Mouse (Mus musculus) CH12F3 (cell line): ENCODE measurements around the gene Ctsd.

Source experiments
- in situ Hi-C: fragments of 300-500 bp; cut with MboI; formaldehyde crosslinking; loops from 2 replicates; pipeline ENCODE4 v1.14.3; 2020; ENCODE audit warnings: low sequenced_read_pairs

Ctsd gene

DNA sequence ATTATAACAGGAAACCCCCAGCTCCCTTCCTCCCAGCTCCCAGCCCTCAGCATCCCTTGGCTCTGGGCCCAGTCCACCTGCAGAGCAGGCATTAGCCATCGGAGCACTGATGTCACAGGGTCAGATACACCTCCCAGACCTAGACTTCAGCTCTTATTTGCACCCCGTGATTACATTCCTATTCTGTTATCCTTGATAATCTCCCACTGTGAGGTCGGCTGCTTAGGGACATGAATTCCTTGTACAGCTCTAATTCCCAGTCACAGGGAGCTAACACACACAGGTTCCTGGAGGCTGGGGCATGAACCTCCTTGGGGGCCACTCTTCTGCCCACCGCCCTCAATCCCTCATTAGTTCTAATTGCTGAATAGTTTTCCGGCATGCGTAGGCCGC is 12.9 kb upstream of the Ctsd start:
- in situ Hi-C loops: no loop called here

- in situ Hi-C loops: no loop called here
These were observed 12.4 kb upstream of the Ctsd start for GRCm38 (mm10) chr7:142400112-142400749.

- in situ Hi-C loops: no loop called here
These were observed 11.4 kb upstream of the Ctsd start for GRCm38 (mm10) chr7:142399250-142399649.

GRCm38 (mm10) chr7:142398052-142398451 is 10.2 kb upstream of the Ctsd start:
- in situ Hi-C loops: no loop called here

GRCm38 (mm10) chr7:142396611-142397010 is 8.8 kb upstream of the Ctsd start:
- in situ Hi-C loops: no loop called here

GRCm38 (mm10) chr7:142395472-142395871 is 7.6 kb upstream of the Ctsd start:
- in situ Hi-C loops: no loop called here

GRCm38 (mm10) chr7:142394261-142395190 is 6.7 kb upstream of the Ctsd start:
- in situ Hi-C loops: no loop called here

DNA sequence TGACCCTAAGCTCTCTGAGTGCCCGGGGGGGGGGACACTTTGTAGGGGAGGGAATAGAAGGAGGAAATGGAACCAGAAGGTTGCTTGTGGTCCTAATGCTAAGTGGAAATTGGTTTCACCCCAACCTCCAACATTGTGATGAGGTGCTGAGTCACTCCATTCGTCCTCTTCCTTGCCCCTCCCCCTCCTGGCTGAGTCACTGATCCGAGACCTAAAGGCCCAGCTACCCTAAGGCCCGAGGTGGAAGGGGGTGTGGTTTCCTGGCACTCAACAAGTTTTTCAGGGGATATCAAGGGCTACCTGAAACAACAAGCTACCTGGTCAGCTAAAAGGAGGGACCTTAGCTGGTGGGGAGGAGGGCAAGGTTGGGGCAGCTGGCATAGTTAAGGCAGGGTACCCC is 5.4 kb upstream of the Ctsd start:
- in situ Hi-C loops: no loop called here

DNA sequence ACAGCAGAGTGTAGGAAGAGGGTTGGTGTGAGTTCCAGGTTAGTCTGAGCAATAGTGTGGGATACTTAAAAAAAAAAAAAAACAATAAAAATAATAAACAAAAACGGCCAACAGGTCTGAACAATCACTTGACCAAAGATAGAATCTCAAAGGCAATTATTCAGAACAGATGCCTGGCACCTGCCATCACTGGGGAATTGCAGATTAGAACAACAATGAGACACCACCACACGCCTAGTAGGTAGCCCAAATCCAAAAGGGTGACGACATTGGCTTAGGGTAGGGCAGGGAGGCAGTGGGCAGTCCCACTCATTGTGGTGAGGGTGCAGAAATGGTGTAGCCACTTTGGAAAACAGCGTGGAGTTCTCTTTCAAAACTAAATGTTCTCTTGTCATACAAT is 3.8 kb upstream of the Ctsd start:
- in situ Hi-C loops: no loop called here

- in situ Hi-C loops: no loop called here
These were observed 3.3 kb upstream of the Ctsd start for GRCm38 (mm10) chr7:142391108-142391507.

DNA sequence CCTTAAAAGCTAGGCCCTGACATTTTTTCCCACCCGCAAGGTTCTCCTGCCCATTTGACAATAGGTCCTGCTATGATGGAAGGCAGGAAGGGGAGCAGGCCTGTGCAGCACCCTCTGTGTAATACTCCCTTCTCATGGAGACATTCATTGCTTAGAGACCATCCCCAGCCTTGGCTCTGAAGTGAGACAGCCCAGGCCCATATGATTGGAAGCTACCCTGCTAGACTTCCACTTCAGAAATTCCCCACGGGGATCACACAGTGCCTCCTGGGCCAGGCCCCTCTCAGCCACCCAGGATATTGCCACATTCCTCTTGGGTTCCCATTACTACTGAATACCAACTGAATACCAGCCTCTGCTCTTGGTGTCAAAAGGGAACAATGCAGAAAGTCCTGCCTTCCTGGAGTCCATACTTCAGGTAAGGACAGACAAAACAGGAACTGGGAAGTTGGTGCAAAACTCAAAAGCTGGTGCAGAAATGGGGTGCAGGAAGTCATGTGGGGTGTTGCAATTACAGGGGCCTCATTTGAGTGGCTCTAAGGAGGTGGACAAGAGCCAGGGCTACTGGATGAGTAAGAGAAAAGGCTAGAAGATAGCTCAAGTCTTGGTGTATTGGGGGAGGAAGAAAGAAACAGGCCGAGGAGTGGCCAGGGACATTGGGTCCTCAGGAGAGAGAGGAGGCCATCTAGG is 2.3 kb upstream of the Ctsd start:
- in situ Hi-C loops: no loop called here

- in situ Hi-C loops: no loop called here
These were observed 902 bp upstream of the Ctsd start for GRCm38 (mm10) chr7:142388740-142389139.

GRCm38 (mm10) chr7:142388198-142388597 is 360 bp upstream of the Ctsd start:
- in situ Hi-C loops: no loop called here

DNA sequence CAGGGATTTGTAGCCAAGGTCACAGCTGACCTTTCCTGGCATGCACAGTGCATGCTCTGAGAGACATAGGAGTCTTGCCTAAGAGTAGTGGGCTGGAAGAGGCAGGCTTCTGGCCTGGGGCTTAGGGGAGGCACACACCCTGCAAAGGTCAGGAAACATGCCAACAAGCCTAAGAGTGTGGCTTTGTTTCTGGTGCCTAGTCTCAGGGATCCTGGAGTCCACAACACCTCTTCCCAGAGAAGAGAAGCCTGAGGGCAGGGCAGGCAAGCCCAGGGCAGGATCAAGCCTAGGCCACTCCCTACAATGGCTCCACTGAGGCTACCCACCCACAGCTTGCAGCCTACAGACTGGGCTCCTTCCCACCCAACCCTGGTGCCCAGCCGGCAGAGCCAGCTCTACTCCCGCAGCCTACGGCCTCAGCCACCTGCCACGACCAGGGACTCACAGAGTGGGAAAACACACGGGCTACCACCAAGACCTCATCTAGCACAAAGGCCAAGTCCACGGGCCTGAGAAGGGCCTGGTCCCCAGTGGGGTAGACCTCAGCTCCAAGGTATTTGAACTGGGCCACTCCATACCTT is 1.1 kb downstream of the Ctsd start:
- in situ Hi-C loops: no loop called here

- in situ Hi-C loops: no loop called here
These were observed 2.0 kb downstream of the Ctsd start for GRCm38 (mm10) chr7:142385742-142386403.

DNA sequence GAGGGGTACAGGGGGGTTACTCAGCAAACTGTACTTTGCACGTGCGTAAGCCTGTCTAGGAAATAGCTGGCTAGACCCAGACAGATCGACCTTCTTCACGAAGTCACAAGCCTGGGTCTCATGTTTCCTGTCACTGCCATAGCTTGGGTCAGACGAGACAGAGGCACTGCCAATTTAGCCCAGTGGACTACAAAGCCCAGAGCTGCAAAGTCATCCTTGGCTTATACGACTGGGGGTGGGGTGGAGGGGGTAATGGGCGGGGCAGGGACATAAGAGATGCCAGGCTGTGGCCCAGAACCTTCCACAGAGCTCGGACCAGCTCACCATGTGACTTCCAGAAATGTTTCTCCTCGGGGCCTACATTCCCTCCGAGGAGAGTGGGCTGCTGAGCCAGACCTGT is 3.5 kb downstream of the Ctsd start:
- in situ Hi-C loops: no loop called here

DNA sequence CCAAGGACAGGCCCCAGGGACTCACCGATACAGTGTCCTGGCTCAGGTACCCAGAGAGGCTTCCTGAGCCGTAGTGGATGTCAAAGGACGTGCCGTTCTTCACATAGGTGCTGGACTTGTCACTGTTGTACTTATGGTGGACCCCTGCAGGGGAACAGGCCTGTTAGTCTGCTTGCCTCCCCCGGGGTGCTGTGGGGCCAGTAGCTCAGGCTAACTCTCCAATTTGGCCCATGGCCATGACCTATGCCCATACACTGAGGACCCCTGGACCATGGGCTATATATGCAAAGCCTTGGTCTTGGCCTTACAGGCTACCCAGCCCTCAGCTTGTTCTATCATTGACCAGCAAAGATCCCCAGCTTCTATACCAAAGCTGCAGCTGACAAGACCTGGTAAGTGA is 5.3 kb downstream of the Ctsd start, which contains the start of gene Gm49369:
Gene Gm49369 (minus strand): TSS at position 101 of the 400 bp plus-strand sequence.
- in situ Hi-C loops: no loop called here

DNA sequence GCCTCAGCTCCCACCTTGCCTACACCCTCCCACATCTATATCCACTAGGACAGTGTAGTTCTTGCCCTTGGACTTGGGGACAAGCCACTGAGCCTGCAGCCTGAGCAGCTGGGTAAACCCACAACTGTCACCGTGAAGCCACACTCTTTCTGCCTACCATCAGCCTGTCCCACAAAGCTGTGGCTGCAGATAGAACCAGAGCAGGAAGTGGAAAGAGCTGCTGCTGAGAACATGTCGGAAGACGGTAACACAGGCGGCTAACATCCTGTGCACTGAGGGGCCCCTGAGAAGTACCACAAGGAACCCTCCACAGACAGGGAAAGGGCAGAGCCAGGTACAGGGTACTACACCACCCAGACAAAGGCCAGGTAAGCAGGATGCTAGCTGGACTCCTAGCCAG is 6.7 kb downstream of the Ctsd start:
- in situ Hi-C loops: no loop called here

- in situ Hi-C loops: no loop called here
These were observed 8.7 kb downstream of the Ctsd start for GRCm38 (mm10) chr7:142379186-142379585.

DNA sequence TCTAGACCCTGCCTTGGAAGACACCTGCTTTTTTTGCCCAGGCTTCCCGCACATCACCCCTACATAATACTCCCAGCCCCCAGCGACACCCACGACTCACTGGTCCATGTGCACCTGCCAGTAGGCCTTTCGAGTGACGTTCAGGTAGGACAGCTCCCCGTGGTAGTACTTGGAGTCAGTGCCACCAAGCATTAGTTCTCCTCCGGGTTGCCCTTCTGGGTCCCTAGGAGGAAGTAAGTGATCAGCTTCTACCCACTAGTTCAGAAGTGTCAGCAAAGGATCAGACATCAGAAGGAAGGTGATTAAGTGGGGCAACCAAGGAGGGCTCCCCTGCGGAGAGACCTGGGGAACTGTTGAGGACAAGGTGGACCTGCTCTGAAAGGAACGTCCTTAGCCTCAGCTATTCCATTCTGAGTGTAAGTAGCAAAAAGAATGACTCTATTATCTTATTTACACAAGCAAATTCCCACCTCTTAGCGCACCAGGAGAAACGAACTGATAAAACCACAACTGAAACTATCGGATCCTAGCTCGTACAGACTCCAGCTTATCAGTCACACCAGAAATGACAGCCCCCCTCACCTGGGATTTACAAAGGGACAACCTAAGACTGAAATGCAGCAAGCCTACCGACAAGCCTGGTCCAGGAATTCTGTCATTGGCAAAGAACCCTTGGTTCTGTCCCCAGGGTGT is 10.5 kb downstream of the Ctsd start:
- in situ Hi-C loops: no loop called here
